Mouse (Mus musculus): ENCODE measurements around the gene Ipo13.

Ipo13 gene

GRCm38 (mm10) chr4:117914591-117915442 is at the start of gene Ipo13:
Ipo13 (minus strand) TSS chr4:117914999.
- DNase-seq (ENCODE audit: low spot score): peak; percentile 79

- DNase-seq (ENCODE audit: low spot score): no peak
Measured at GRCm38 (mm10) chr4:117957492-117957891, 42.7 kb upstream of the Ipo13 start.

GRCm38 (mm10) chr4:117947493-117947892 is 32.7 kb upstream of the Ipo13 start:
- no peak for DNase-seq (ENCODE audit: low spot score)

- DNase-seq (ENCODE audit: low spot score): peak; percentile 25
Measured at GRCm38 (mm10) chr4:117946639-117947305, 32.0 kb upstream of the Ipo13 start.

- no peak for DNase-seq (ENCODE audit: low spot score)
Measured at GRCm38 (mm10) chr4:117943317-117943716, 28.5 kb upstream of the Ipo13 start.

GRCm38 (mm10) chr4:117936964-117937363 is 22.2 kb upstream of the Ipo13 start:
- no peak for DNase-seq (ENCODE audit: low spot score)

- no peak for DNase-seq (ENCODE audit: low spot score)
Measured at GRCm38 (mm10) chr4:117934081-117934480, 19.3 kb upstream of the Ipo13 start.

GRCm38 (mm10) chr4:117933248-117933647 is 18.4 kb upstream of the Ipo13 start:
- no peak for DNase-seq (ENCODE audit: low spot score)

GRCm38 (mm10) chr4:117929391-117929881 is 14.6 kb upstream of the Ipo13 start, which contains the start of gene Artn:
Artn (minus strand) TSS chr4:117929763.
- DNase-seq (ENCODE audit: low spot score): no peak

GRCm38 (mm10) chr4:117928699-117929241 is 14.0 kb upstream of the Ipo13 start:
- no peak for DNase-seq (ENCODE audit: low spot score)

- no peak for DNase-seq (ENCODE audit: low spot score)
Measured at GRCm38 (mm10) chr4:117928234-117928633, 13.4 kb upstream of the Ipo13 start.

- no peak for DNase-seq (ENCODE audit: low spot score)
Measured at GRCm38 (mm10) chr4:117926545-117927482, 12.0 kb upstream of the Ipo13 start.

GRCm38 (mm10) chr4:117924916-117925315 is 10.1 kb upstream of the Ipo13 start:
- DNase-seq (ENCODE audit: low spot score): no peak

- no peak for DNase-seq (ENCODE audit: low spot score)
Measured at GRCm38 (mm10) chr4:117923450-117923849, 8.7 kb upstream of the Ipo13 start.

- no peak for DNase-seq (ENCODE audit: low spot score)
Measured at GRCm38 (mm10) chr4:117921358-117921757, 6.6 kb upstream of the Ipo13 start.

GRCm38 (mm10) chr4:117918762-117919161 is 4.0 kb upstream of the Ipo13 start:
- DNase-seq (ENCODE audit: low spot score): no peak

- no peak for DNase-seq (ENCODE audit: low spot score)
Measured at GRCm38 (mm10) chr4:117918261-117918660, 3.5 kb upstream of the Ipo13 start.

GRCm38 (mm10) chr4:117917847-117918246 is 3.0 kb upstream of the Ipo13 start:
- DNase-seq (ENCODE audit: low spot score): no peak

- no peak for DNase-seq (ENCODE audit: low spot score)
Measured at GRCm38 (mm10) chr4:117917402-117917801, 2.6 kb upstream of the Ipo13 start.

- DNase-seq (ENCODE audit: low spot score): no peak
Measured at GRCm38 (mm10) chr4:117916386-117916785, 1.6 kb upstream of the Ipo13 start.

GRCm38 (mm10) chr4:117915489-117916105 is 798 bp upstream of the Ipo13 start:
- no peak for DNase-seq (ENCODE audit: low spot score)

Measured in ovary, adult 18-20 months (tissue).